Mouse (Mus musculus): ENCODE measurements around the gene Rbm25. TPM values are rescaled to one million over a fixed set of nuclear protein-coding genes. Genes with fewer than 3 reads are reported as not detected.
"Not testable (repeated sequence)": the region's sequence is repeated elsewhere in the genome, so short reads cannot be mapped to it uniquely, and the experiment has no call there.

Rbm25 gene
- polyA plus RNA-seq, 1 experiment from 2014 or later = 203 TPM

DNA sequence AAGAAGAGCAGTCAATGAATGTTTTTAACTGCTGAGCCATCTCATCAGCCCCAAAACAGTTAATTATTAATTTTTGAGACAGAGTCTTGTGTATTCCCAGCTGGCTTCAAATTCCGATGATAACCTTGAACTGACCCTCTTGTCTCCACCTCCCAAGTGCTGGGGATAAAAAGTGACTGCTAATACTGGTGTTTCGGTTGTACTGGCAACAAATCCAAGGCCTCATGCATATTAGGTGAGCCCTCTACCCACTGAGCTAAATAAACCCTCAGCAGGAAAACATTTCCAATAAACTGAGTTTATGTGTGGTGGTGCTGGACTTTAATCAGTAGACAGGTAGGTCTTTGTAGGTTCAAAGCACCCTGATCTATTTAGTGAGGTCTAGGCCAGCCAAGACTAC is 12.1 kb upstream of the Rbm25 start:
- H3K27me3 ChIP-seq (ENCODE audit: insufficient read depth, poor library complexity, severe bottlenecking) = no peaks in the 10 kb centered on the region
- no peak overlapping the region for H3K4me3 ChIP-seq
- H3K9me3 ChIP-seq = no peaks in the 10 kb centered on the region
- no peaks in the 10 kb centered on the region for H3K36me3 ChIP-seq
- no peak for DNase-seq (ENCODE audit: low spot score)
- WGBS = 81% methylated on average over 2 of the region's 2 CpGs
- H3K4me1 ChIP-seq (replicated peaks) = 0 out of 2 replicates have a peak, but pooled peaks cover 3% of the 10 kb centered on the region
- no peak overlapping the region for H3K27ac ChIP-seq

DNA sequence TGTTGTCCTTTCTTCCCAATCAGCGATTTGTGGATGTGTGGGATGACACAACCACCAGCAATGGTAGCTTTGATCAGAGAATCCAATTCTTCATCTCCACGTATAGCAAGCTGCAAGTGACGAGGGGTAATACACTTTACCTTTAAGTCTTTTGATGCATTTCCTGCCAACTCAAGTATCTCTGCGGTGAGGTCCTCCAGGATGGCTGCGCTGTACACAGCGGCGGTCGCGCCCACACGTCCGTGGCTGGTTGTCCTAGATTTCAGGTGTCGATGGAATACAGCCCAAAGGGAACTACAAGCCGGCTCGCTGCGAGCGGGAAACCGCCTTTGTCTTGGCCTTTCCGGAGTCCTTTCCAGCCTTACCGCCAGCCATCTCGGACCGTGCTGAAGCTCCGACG is 10.3 kb upstream of the Rbm25 start:
- H3K4me1 ChIP-seq (replicated peaks); DNase-seq (ENCODE audit: low spot score); H3K27me3 ChIP-seq (ENCODE audit: insufficient read depth, poor library complexity, severe bottlenecking); H3K9me3 ChIP-seq; H3K27ac ChIP-seq; H3K36me3 ChIP-seq; H3K4me3 ChIP-seq: not testable (repeated sequence)
- WGBS = 58% methylated on average over 23 of the region's 23 CpGs

DNA sequence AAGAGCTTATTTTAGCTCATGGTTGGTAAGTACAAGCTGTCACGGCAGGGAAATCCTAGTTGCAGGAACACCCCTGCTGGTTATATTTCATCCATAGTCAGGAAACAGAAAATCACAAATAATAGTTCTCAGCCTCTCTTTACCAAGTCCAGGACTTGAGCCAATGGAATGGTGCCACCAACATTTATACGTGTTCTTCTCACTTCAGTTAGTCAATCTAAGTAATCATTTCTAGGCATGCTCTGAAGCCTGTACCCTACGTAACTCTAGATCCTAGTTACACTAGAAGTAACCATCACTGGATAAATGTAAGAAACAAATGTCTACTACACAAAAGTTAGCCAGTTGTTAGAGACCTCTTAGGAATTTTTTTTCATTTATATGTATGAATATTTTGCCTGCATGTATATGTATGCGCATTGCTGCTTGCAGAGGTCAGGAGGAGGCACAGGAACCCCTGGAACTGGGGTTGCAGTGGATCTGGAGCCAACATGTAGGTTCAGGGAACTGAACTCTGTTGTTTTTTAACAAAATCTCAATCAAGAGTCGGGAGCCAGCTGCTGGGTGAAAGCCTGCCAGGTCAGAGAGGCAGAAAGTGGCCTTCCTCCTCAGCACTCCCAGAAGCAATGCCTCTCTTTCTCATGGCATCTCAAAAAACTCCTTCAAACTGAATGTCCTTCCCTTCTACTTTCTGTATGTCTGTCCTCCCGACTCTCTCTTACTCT is 8.8 kb upstream of the Rbm25 start:
- H3K27me3 ChIP-seq (ENCODE audit: insufficient read depth, poor library complexity, severe bottlenecking) = no peaks in the 10 kb centered on the region
- no peak for DNase-seq (ENCODE audit: low spot score)
- no peak overlapping the region for H3K4me3 ChIP-seq
- H3K4me1 ChIP-seq (replicated peaks) = 0 out of 2 replicates have a peak, but pooled peaks cover 3% of the 10 kb centered on the region
- H3K36me3 ChIP-seq = no peaks in the 10 kb centered on the region
- no peaks in the 10 kb centered on the region for H3K9me3 ChIP-seq
- H3K27ac ChIP-seq = no peak overlapping the region
- 82% methylated on average over 6 of the region's 6 CpGs for WGBS

DNA sequence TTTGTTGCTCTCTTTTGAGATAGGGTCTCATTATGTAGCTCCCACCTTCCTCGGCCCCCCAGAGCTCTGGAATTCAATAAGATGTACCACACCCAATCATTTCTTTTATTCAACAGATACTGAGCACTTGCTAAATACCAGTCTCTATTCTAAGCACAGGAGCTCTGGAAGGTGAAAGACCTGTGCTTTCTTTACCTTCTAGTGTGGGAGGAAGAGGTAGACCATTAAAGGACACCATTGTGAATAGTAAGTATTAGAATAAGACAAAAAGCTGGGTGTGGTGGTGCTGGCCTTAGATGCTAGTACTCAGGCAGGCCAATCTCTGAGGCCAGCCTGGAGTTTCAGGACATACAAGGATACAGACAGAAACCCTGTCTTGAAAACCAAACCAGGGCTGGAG is 6.7 kb upstream of the Rbm25 start:
- Histone ChIP-seq H3K4me1 (replicated peaks) (no peaks in the 10 kb centered on the region), H3K4me3 (no peak overlapping the region), H3K36me3 (no peaks in the 10 kb centered on the region), H3K9me3 (no peaks in the 10 kb centered on the region), H3K27me3 (ENCODE audit: insufficient read depth, poor library complexity, severe bottlenecking) (no peaks in the 10 kb centered on the region), H3K27ac (no peak overlapping the region)
- 80% methylated on average over 1 of the region's 1 CpGs for WGBS
- DNase-seq (ENCODE audit: low spot score) = no peak

DNA sequence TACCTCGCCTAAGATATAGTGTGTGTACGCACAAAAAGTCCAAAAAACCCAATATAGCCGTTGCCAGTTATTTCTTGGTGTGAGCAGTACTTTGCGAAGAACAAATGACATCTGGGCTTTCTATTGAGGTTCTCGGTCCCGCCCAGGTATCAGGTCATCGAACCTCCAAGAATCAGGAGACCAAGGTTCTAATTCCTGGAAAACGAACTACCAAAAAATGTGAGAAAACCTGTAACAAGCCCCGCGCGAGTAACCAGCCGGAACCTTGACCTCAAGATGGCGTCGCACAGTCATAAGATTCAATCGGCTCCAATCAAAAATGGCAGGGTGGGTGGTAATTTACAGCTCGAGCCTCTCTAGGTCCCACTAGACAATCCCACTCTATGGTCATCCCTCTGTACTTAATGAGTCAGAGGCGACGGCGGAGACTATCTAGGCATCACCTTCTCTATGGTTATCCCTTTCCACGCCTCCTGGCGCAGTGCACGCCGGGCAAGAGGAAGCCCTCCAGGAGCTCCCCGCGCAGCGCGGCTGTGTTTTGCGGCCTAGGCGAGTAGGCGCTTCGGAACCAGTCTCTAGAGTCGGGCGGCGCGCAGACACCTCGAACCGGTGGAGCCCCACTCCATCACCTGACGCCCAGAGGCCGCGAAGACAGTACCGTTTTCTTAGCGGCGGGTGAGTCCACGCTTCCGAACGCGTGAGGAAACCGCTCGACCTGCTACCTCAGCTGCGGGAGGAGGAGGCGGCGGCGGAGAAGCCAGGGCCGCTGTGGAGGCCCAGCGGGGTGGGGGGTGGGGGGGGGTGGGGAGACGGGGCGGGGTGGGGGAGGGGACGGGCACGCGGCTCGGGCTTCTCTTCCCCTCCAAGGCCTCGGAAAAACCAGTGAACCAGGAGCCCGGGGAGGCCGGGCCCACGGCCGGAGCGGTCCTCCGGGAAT is 975 bp downstream of the Rbm25 start:
- Histone ChIP-seq H3K9me3 (no peaks in the 10 kb centered on the region), H3K4me1 (replicated peaks) (peaks cover 13% of the 10 kb centered on the region), H3K36me3 (peaks cover 22% of the 10 kb centered on the region), H3K27me3 (ENCODE audit: insufficient read depth, poor library complexity, severe bottlenecking) (no peaks in the 10 kb centered on the region), H3K27ac (peak overlapping the region; percentile 99), H3K4me3 (peak overlapping the region; percentile 96)
- DNase-seq (ENCODE audit: low spot score) = peak; percentile 96
- under 1% methylated on average over 67 of the region's 68 CpGs for WGBS

DNA sequence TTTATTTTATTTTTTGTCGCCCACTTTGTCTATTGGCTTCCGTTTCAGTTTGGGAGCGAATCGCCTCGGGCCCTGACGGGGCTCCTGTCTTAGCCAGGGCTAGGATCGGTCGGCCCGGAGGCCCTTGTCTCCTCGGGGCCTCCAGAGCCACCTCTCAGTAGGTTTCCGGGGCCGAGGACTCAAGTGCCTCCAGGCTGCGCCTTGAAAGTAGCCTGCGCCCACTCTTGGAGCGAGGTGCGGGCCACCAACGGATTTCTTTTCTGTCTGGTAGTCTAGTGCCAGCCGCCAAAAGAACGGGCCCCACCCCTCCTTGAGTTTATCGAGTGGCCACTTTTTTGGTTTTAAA is 1.6 kb downstream of the Rbm25 start:
- Histone ChIP-seq H3K27ac (peak overlapping the region; percentile 99), H3K9me3 (no peaks in the 10 kb centered on the region), H3K36me3 (peaks cover 28% of the 10 kb centered on the region), H3K4me3 (peak overlapping the region; percentile 96), H3K27me3 (ENCODE audit: insufficient read depth, poor library complexity, severe bottlenecking) (no peaks in the 10 kb centered on the region), H3K4me1 (replicated peaks) (peaks cover 13% of the 10 kb centered on the region)
- WGBS = under 1% methylated on average over 20 of the region's 20 CpGs
- DNase-seq (ENCODE audit: low spot score) = no peak

DNA sequence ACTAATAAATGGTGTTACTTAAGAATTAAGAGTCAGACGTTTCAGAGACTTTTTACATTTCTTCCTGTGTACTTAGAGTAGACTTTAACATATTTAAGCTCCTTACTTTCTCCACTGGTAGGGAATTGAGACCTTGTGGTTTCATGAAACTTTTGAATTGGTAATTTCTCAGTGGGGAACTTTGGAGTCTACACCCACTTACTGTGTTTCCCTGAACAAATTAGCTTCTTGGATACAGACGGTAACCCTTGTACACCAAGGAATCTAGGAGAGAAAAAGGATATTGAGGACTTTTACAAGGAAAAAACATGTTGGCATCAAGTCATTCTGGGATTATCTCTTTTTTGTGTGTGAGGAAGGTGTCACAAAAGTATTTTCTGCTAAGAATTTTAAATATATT is 2.8 kb downstream of the Rbm25 start:
- 54% methylated on average over 2 of the region's 2 CpGs for WGBS
- Histone ChIP-seq H3K4me1 (replicated peaks) (peaks cover 13% of the 10 kb centered on the region), H3K9me3 (no peaks in the 10 kb centered on the region), H3K27ac (no peak overlapping the region), H3K36me3 (peaks cover 38% of the 10 kb centered on the region), H3K4me3 (peak overlapping the region; percentile 96), H3K27me3 (ENCODE audit: insufficient read depth, poor library complexity, severe bottlenecking) (no peaks in the 10 kb centered on the region)
- DNase-seq (ENCODE audit: low spot score) = no peak

DNA sequence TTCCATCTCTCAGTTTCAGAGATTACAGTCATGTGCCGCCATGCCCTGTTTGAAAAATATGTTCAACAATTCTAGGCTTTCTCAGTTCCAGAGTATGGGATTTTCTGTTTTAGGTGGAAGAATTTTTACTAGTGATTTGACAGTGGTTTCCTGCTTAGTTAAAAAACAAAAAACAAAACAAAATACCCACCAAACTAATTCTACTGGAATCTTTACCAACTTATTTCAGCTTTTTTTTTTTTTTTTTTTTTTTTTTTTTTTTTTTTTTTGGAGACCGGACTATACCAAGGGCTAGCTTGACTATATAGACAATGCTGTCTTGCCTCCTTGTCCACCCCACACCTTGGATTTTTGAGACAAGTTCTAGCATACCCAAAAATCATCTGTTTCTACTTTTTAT is 10.2 kb downstream of the Rbm25 start:
- Histone ChIP-seq H3K4me1 (replicated peaks) (no peaks in the 10 kb centered on the region), H3K4me3 (no peak overlapping the region), H3K27me3 (ENCODE audit: insufficient read depth, poor library complexity, severe bottlenecking) (no peaks in the 10 kb centered on the region), H3K27ac (no peak overlapping the region), H3K9me3 (no peaks in the 10 kb centered on the region), H3K36me3 (peaks cover 91% of the 10 kb centered on the region)
- no peak for DNase-seq (ENCODE audit: low spot score)
- WGBS = 96% methylated on average over 2 of the region's 2 CpGs

DNA sequence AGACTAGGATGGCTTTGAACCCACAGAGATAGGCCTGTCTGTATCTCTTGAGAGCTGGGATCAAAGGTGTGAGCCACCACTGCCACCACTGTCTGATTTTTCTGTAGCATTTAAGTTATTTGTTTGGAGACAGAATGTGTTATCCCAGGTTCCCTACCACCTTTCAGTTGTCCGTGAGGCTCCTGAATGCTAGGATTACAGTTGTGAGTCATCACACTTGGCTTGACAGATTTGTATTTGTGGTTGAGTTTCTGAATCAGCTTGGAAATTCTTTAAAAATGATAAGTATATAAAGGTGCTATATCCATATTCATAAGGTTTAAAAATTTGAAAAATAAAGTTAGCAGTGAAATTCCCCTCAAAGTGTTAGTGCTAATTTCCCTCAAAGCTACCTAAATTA is 12.1 kb downstream of the Rbm25 start:
- WGBS = 95% methylated on average over 1 of the region's 1 CpGs

DNA sequence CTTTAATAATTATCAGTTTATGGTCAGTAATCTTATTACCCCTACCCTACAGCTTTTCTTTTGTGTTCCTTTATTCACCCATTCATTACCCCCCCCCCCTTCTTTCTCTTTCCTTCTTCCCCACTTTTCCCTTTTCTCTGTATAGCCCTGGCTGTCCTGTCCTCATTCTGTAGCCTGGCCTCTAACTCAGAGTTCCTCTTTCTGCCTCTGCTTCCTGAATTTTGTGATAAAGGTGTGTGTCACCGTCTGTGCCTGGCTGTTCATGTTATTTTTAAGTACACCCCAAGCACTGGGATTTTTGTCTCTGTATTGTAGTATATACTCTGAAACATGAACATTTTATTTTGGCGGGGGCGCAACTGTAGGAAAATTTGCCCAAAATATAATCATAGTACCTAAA is 19.3 kb downstream of the Rbm25 start:
- Histone ChIP-seq H3K4me3 (no peak overlapping the region), H3K9me3 (no peaks in the 10 kb centered on the region), H3K27me3 (ENCODE audit: insufficient read depth, poor library complexity, severe bottlenecking) (no peaks in the 10 kb centered on the region), H3K27ac (no peak overlapping the region), H3K36me3 (peaks cover 99% of the 10 kb centered on the region), H3K4me1 (replicated peaks) (no peaks in the 10 kb centered on the region)
- no peak for DNase-seq (ENCODE audit: low spot score)
- 93% methylated on average over 3 of the region's 3 CpGs for WGBS

More for the DNA sequence above, 12.1 kb downstream of the Rbm25 start:
- Histone ChIP-seq H3K36me3 (peaks cover 91% of the 10 kb centered on the region), H3K27me3 (ENCODE audit: insufficient read depth, poor library complexity, severe bottlenecking) (no peaks in the 10 kb centered on the region), H3K4me3 (no peak overlapping the region), H3K27ac (no peak overlapping the region), H3K9me3 (no peaks in the 10 kb centered on the region), H3K4me1 (replicated peaks) (no peaks in the 10 kb centered on the region)
- DNase-seq (ENCODE audit: low spot score) = no peak

DNA sequence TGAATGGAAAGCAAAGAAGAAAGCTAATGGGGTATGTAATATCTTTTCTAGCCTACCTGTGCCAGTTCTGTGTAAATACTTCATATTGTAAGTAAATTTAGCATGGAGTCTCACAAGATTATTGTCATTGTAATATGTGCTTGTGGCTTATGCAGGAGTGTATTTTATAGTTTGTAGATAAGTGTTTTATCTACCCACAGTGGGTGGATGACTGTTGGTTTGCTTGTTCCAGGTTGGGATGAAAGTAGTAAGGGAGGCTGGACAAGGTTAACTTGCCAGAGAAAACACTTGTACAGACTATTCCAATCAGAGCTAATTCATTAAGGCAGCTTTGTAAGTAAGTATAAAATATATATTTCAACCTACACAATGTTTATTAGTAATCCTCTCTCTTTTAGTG is 20.4 kb downstream of the Rbm25 start:
- H3K4me1 ChIP-seq (replicated peaks) = no peaks in the 10 kb centered on the region
- H3K27ac ChIP-seq = no peak overlapping the region
- H3K9me3 ChIP-seq = no peaks in the 10 kb centered on the region
- DNase-seq (ENCODE audit: low spot score) = no peak
- no peak overlapping the region for H3K4me3 ChIP-seq
- peaks cover 98% of the 10 kb centered on the region for H3K36me3 ChIP-seq
- H3K27me3 ChIP-seq (ENCODE audit: insufficient read depth, poor library complexity, severe bottlenecking) = no peaks in the 10 kb centered on the region

DNA sequence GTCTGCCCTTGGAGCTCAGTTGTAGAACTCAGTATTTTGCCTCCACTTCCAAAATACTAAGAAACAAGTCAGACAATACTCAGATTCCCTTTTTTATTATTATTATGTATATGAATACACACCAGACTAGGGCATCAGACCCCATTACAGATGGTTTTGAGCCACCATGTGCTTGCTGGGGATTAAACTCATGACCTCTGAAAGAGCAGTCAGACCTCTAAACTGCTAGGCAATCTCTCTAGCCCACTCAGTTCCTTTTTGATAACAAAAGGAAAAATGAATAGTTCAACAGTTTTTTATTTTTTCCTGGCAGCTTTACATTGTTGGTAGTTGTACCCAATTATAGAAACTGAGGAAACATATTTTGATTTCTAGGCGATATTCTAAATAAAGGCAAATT is 54.4 kb downstream of the Rbm25 start:
- no peaks in the 10 kb centered on the region for H3K27me3 ChIP-seq (ENCODE audit: insufficient read depth, poor library complexity, severe bottlenecking)
- no peak overlapping the region for H3K4me3 ChIP-seq
- no peaks in the 10 kb centered on the region for H3K9me3 ChIP-seq
- WGBS = 91% methylated on average over 1 of the region's 1 CpGs
- no peak for DNase-seq (ENCODE audit: low spot score)
- H3K27ac ChIP-seq = no peak overlapping the region
- peaks cover 38% of the 10 kb centered on the region for H3K36me3 ChIP-seq
- H3K4me1 ChIP-seq (replicated peaks) = peaks cover 24% of the 10 kb centered on the region
